Mouse (Mus musculus) lung, embryonic 14.5 days (tissue): ENCODE results near the gene Atad2b. TPM values are rescaled to one million over a fixed set of nuclear protein-coding genes. Genes with fewer than 3 reads are reported as not detected.

Experiments
- ATAC-seq: fragments of 200-750 bp; cut with Nextera tagmentation; 2 replicates; pipeline ENCODE4 v1.8.0; 2017; ENCODE audit warnings: mild to moderate bottlenecking, moderate TSS enrichment, moderate library complexity; ENCODE audit not compliant: insufficient read depth
- DNase-seq: peaks from one replicate; pipeline ENCODE4 v3.0.0-alpha.2; 2015
- H3K27ac ChIP-seq: fragments of 300-500 bp; sonication (generic); 2 replicates; pipeline ENCODE4 v1.5.1; 2014; ENCODE audit warnings: low read depth, mild to moderate bottlenecking, moderate library complexity
- H3K27me3 ChIP-seq: fragments of 300-500 bp; sonication (generic); 2 replicates; pipeline ENCODE4 v1.6.1; 2014; ENCODE audit warnings: low read length, control low read depth; ENCODE audit not compliant: insufficient read depth
- H3K36me3 ChIP-seq: fragments of 300-500 bp; sonication (generic); 2 replicates; pipeline ENCODE4 v1.6.1; 2014; ENCODE audit warnings: control low read depth; ENCODE audit not compliant: insufficient read depth
- H3K4me1 ChIP-seq: fragments of 300-500 bp; sonication (generic); 2 replicates; pipeline ENCODE4 v1.6.1; 2014; ENCODE audit warnings: antibody characterized with exemption, control low read depth; ENCODE audit not compliant: insufficient read depth
- H3K4me2 ChIP-seq: fragments of 300-500 bp; sonication (generic); 2 replicates; pipeline ENCODE4 v1.6.1; 2014; ENCODE audit warnings: mild to moderate bottlenecking
- H3K4me3 ChIP-seq: fragments of 300-500 bp; sonication (generic); 2 replicates; pipeline ENCODE4 v1.5.1; 2014; ENCODE audit warnings: low read depth, low read length
- H3K9ac ChIP-seq: fragments of 300-500 bp; sonication (generic); 2 replicates; pipeline ENCODE4 v1.6.1; 2014
- H3K9me3 ChIP-seq: fragments of 300-500 bp; sonication (generic); 2 replicates; pipeline ENCODE4 v1.6.1; 2016; ENCODE audit warnings: low read depth, low read length, control low read depth
- CTCF ChIP-seq: IDR thresholded peaks from 2 replicates; pipeline ENCODE4 v1.5.1; 2016; ENCODE audit warnings: antibody characterized with exemption, low read depth
- WGBS: fragments of 180-500 bp; shearing (Covaris S2); extraction: QIAGEN DNeasy Blood & Tissue Kit; methylation state at CpG from one replicate; pipeline ENCODE4 v1.1.7; 2014; 5-methylcytosine and 5-hydroxymethylcytosine counted together
- polyA plus RNA-seq: library from polyadenylated mRNA; unstranded; fragments of >200 nt; fragmentation: Nextera tagmentation; extraction: Ambion mirVana; gene quantifications from 2 replicates; pipeline ENCODE4 v1.2.1, GENCODE M21; 2014

Gene Atad2b
- polyA plus RNA-seq, 1 experiment from 2014 or later, result 20.4 TPM

DNA sequence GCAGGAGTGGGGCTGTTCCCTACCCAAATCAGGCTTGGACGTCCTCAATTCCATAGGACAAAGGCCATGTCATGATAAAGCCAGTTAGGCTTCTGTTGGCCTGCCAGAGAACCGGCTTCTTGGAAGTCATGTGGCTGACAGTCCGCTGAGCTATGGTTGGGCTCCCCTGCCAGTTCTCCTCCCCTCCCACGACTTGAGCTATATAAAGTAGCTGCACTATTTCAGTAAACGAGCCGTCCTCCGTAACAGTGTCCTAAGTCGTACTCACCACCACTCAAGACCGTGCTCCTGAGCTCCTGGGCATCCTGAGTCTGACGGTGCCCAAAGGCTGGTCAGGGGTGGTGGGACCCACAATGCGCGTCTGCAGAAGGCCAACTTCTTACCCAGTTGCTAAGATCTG lies 156.0 kb downstream of the Atad2b start:
- no peak for TF ChIP-seq CTCF
- no peak overlapping the region for H3K4me3 ChIP-seq
- no peaks in the 10 kb centered on the region for H3K27me3 ChIP-seq
- 74% methylated on average over 12 of the region's 12 CpGs for WGBS
- H3K36me3 ChIP-seq, result no peaks in the 10 kb centered on the region
- no peaks in the 10 kb centered on the region for H3K9me3 ChIP-seq
- no peaks in the 10 kb centered on the region for H3K4me1 ChIP-seq
- ATAC-seq (no peak), DNase-seq (no peak)
- no peak overlapping the region for H3K4me2 ChIP-seq
- no peak overlapping the region for H3K9ac ChIP-seq
- no peak overlapping the region for H3K27ac ChIP-seq

DNA sequence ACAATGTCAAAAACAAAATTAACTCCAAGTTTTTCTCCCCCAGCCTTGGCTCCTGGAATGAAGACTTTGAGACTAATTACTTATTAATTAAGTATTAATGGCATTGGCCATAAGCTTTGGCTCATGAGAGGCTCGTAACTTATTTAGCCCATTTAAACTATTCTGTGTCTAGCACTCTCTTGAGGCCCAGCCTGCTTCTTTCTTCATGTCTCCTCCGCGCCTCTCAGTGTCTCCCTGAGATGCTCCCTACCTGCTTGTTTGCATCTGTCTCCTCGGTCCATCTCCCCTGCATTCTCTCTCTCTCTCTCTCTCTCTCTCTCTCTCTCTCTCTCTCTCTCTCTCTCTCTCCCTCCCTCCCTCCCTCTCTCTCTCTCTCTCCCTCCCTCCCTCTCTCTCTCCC lies 164.3 kb downstream of the Atad2b start:
- TF ChIP-seq CTCF, result no peak
- Histone ChIP-seq H3K4me3 (no peak overlapping the region), H3K27me3 (no peaks in the 10 kb centered on the region), H3K36me3 (no peaks in the 10 kb centered on the region), H3K27ac (no peak overlapping the region), H3K4me2 (no peak overlapping the region), H3K9ac (no peak overlapping the region), H3K9me3 (no peaks in the 10 kb centered on the region), H3K4me1 (no peaks in the 10 kb centered on the region)
- 90% methylated on average over 4 of the region's 4 CpGs for WGBS
- no peak for ATAC-seq
- DNase-seq, result no peak

DNA sequence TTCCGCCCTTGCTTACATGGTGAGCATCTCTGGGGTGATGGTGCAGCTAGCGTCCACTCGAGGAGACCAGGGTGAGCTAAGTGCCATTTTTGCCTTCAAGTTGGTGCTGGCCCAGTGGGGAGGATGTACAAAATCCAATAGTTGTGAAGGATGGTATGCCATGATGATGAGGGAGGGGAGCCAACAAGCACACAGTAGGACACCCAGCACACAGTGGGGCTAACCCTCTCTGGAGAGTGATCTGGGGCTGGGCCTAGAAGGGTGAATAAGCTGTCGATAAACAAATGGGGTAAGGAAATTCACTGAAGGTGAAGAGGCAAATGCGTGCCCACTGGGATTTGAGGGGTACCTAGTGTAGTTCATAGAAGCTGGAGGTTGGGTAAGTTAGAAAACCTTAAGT lies 167.6 kb downstream of the Atad2b start:
- no peak overlapping the region for H3K4me3 ChIP-seq
- ATAC-seq, result no peak
- no peak overlapping the region for H3K4me2 ChIP-seq
- no peak overlapping the region for H3K27ac ChIP-seq
- peaks cover 15% of the 10 kb centered on the region for H3K4me1 ChIP-seq
- WGBS, result 90% methylated on average over 5 of the region's 5 CpGs
- H3K27me3 ChIP-seq, result no peaks in the 10 kb centered on the region
- H3K9me3 ChIP-seq, result no peaks in the 10 kb centered on the region
- TF ChIP-seq CTCF, result no peak
- no peaks in the 10 kb centered on the region for H3K36me3 ChIP-seq
- H3K9ac ChIP-seq, result no peak overlapping the region
- no peak for DNase-seq

DNA sequence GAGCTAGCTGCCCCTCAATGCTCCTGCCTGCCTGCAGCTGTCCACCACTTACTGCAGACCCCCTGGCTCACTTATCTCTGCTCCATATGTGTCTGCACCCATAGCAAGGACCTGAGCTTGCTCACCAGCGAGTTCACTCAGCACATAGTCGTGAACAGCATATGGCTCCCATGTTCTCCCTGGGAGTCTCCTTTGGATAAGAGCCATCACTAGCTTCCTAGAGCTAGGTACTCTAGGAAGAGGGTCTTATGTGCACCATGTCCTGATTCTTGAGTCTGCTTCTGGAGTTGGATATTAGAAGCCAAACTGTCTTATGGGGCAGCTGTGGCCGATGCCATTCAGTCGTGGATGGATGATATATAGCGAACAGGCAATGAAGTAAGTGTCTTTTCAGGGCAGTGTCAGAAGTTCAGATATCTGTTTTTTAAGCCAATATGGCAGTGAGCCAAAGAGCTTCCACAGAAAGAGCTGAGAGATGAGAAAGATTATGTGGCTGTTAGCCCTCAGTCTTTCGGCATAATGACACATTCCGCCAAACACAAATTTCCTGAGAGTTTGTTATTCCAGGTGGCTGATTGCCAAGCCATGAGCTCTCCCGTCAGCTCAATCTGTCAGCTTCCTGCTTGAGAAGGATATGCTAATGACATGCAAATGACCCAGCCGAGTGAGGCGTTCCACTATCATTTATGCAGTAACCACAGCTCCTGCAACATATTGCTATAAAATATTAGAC lies 170.8 kb downstream of the Atad2b start:
- Histone ChIP-seq H3K4me2 (peak overlapping the region; percentile 41), H3K27ac (no peak overlapping the region), H3K27me3 (no peaks in the 10 kb centered on the region), H3K9me3 (no peaks in the 10 kb centered on the region), H3K4me3 (no peak overlapping the region), H3K9ac (no peak overlapping the region), H3K4me1 (peaks cover 15% of the 10 kb centered on the region), H3K36me3 (no peaks in the 10 kb centered on the region)
- 15% methylated on average over 10 of the region's 10 CpGs for WGBS
- no peak for TF ChIP-seq CTCF
- DNase-seq, result peak; percentile 97
- ATAC-seq, result peak; percentile 83

- H3K4me3 ChIP-seq, result no peak overlapping the region
- H3K27me3 ChIP-seq, result no peaks in the 10 kb centered on the region
- H3K27ac ChIP-seq, result no peak overlapping the region
- 28% methylated on average over 1 of the region's 1 CpGs for WGBS
- no peaks in the 10 kb centered on the region for H3K9me3 ChIP-seq
- no peaks in the 10 kb centered on the region for H3K36me3 ChIP-seq
- H3K4me1 ChIP-seq, result peaks cover 15% of the 10 kb centered on the region
- no peak for TF ChIP-seq CTCF
- DNase-seq, result no peak
- H3K4me2 ChIP-seq, result no peak overlapping the region
- no peak overlapping the region for H3K9ac ChIP-seq
- ATAC-seq, result peak; percentile 24; the same call in 1 of the 2 replicates
Measured at GRCm38 (mm10) chr12:5088639-5089038, 171.5 kb downstream of the Atad2b start.

Other genes starting within 250 kb of the Atad2b start
- gene Fam228a, start 178.9 kb upstream of the Atad2b start, polyA plus RNA-seq, result 0.39 and 0.41 TPM in 2 replicates
- 2.1 and 2.5 TPM in 2 replicates for gene Pfn4, start 148.3 kb upstream of the Atad2b start, polyA plus RNA-seq
- 1.4 and 1.6 TPM in 2 replicates for gene Fam228b, start 148.1 kb upstream of the Atad2b start, polyA plus RNA-seq
- 258 and 261 TPM in 2 replicates for gene Sf3b6, start 99.8 kb upstream of the Atad2b start, polyA plus RNA-seq
- 9.4 and 10.0 TPM in 2 replicates for gene Fkbp1b, start 75.8 kb upstream of the Atad2b start, polyA plus RNA-seq
- gene Wdcp, start 74.0 kb upstream of the Atad2b start, polyA plus RNA-seq, result 16.4 and 17.5 TPM in 2 replicates
- 2.6 and 2.9 TPM in 2 replicates for gene Mfsd2b, start 43.0 kb upstream of the Atad2b start, polyA plus RNA-seq
- gene Ubxn2a, start 9.6 kb upstream of the Atad2b start, polyA plus RNA-seq, result 21.2 and 27.0 TPM in 2 replicates